Mouse (Mus musculus): Measurements from ENCODE around the gene Lao1.

DNA sequence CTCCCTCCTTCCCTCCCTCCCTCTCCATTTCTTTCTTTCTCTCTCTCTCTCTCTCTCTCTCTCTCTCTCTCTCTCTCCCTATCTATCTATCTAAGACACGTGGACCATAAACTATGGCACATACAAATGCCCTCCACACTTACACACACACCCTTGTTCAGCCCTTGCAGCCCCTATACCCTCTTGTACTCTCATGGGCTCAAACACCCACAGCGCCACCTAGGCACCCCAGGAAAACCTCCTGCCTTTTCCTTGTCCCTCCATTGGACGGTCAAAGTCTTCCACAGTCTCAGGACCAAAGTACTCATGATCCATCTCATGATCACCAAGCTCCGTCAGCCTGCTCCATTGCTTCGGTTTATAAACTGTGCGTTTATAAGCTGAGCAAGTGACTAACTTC lies 54.2 kb downstream of the Lao1 start:
- TF ChIP-seq CEBPB (IDR thresholded peaks at IDR 0.05; ENCODE audit: insufficient read depth, poor library complexity, severe bottlenecking) (no peak), TCF12 (IDR thresholded peaks at IDR 0.05; ENCODE audit: insufficient read depth, poor library complexity, severe bottlenecking) (no peak), TCF3 (IDR thresholded peaks at IDR 0.05; ENCODE audit: insufficient read length, low read depth) (no peak), E2F4 (IDR thresholded peaks at IDR 0.05; ENCODE audit: insufficient read depth) (no peak), MAX (IDR thresholded peaks at IDR 0.05; ENCODE audit: low read depth) (no peak), POLR2A (IDR thresholded peaks at IDR 0.05; ENCODE audit: insufficient read length, low read depth) (no peak)

Measured in myocyte (in vitro differentiated cells).